Mouse (Mus musculus) heart, adult 2 months (tissue): Measurements from ENCODE around the gene Pnmt. TPM values are rescaled to one million over a fixed set of nuclear protein-coding genes. Genes with fewer than 3 reads are reported as not detected.

Experiments
- DNase-seq, 2 experiments: peaks; one replicate each; pipeline ENCODE4 v3.0.0; 2021
- H3K27ac ChIP-seq: fragments of 200-600 bp; 2 replicates; pipeline ENCODE4 v1.8.1; 2022
- H3K27me3 ChIP-seq: fragments of 200-500 bp; 2 replicates; pipeline ENCODE4 v1.6.1; 2012; ENCODE audit warnings: mild to moderate bottlenecking, low read length, inconsistent platforms, mixed read lengths; ENCODE audit not compliant: control insufficient read depth, insufficient read depth
- H3K36me3 ChIP-seq: fragments of 200-500 bp; 2 replicates; pipeline ENCODE4 v1.6.1; 2012; ENCODE audit warnings: low read length, inconsistent platforms; ENCODE audit not compliant: control insufficient read depth, insufficient read depth
- H3K4me1 ChIP-seq: fragments of 200-500 bp; 2 replicates; pipeline ENCODE4 v1.6.1; 2011; ENCODE audit warnings: low read length; ENCODE audit not compliant: control insufficient read depth, insufficient read depth
- H3K4me3 ChIP-seq: fragments of 200-600 bp; 2 replicates; pipeline ENCODE4 v1.8.1; 2022
- H3K79me2 ChIP-seq: fragments of 200-500 bp; replicated peaks from 2 replicates; pipeline ENCODE4 v1.6.1; 2012; ENCODE audit warnings: mild to moderate bottlenecking, inconsistent platforms, low read length, moderate library complexity, mixed read lengths; ENCODE audit not compliant: control insufficient read depth, insufficient read depth
- H3K9ac ChIP-seq: fragments of 200-500 bp; 2 replicates; pipeline ENCODE4 v1.6.1; 2012; ENCODE audit warnings: low read depth, mild to moderate bottlenecking, control low read depth, inconsistent platforms, low read length, mixed read lengths
- CTCF ChIP-seq: fragments of 200-600 bp; IDR thresholded peaks from 2 replicates; pipeline ENCODE4 v1.8.1; 2022; ENCODE audit warnings: antibody characterized with exemption, mild to moderate bottlenecking, moderate library complexity
- EP300 ChIP-seq: fragments of 200-500 bp; IDR thresholded peaks from 2 replicates; pipeline ENCODE4 v1.6.1; 2011; ENCODE audit warnings: low read depth, low read length, control low read depth; ENCODE audit not compliant: insufficient read depth
- POLR2A ChIP-seq: fragments of 200-500 bp; IDR thresholded peaks from 2 replicates; pipeline ENCODE4 v1.6.1; 2011; ENCODE audit warnings: mild to moderate bottlenecking, low read depth, low read length, control low read depth; ENCODE audit not compliant: insufficient read depth
- WGBS: fragments of 180-500 bp; shearing (Covaris S2); methylation state at CpG from one replicate; pipeline ENCODE4 v1.1.7; 2018; 5-methylcytosine and 5-hydroxymethylcytosine counted together
- intact Hi-C: fragments of 180-260 bp; cut with DNase I; formaldehyde crosslinking; loops from one replicate; pipeline ENCODE4 v1.15.1; 2025
- polyA plus RNA-seq: library from polyadenylated mRNA; depleted of rRNA; stranded (reverse); fragments of >200 nt; gene quantifications from 2 replicates; pipeline ENCODE4 v1.2.3, GENCODE M21; 2012
- total RNA-seq, 2 experiments: library from RNA; stranded (reverse); gene quantifications; 2 replicates each; pipeline ENCODE4 v1.2.3; 2021

Gene Pnmt
- total and polyA plus RNA-seq, 3 experiments: 0.91 to 2.6 (median 1.5) TPM

DNA sequence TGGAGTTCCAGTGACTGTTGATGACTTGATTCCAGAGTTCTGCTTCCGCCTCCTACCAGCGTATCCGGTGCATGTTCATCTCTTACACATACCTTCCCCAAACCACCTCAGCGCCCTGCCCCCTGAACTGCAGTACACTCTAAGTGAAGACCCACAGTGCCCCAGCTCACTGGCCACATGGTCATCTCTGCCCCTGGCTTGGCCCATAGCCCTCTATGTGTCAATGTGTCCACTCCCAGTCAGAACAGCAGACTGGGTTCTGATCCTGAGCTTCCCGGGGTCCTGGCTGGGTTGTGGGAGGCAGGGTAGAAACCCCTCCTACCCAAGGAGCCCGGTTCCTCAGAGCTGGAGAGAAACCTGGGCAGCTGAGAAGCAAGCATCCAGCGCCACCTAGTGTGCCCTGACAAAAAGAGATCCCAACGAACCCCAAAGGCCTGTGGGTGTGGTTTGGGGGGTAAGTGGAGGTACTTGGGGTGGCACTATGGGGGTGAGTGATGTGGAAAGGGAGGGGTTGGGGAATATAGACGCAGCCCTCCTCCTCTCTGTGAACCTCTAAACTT, 3.1 kb downstream of the Pnmt start:
- intact Hi-C loops: loop anchor here (1.0 kb wide), 1 partner anchor 47 kb away; no protein-coding TSS in a partner anchor
- Histone ChIP-seq H3K4me3 (no peak overlapping the region), H3K36me3 (no peaks in the 10 kb centered on the region), H3K9ac (no peak overlapping the region), H3K27ac (no peak overlapping the region), H3K27me3 (no peaks in the 10 kb centered on the region; the same call in 1 of the 2 replicates), H3K4me1 (peaks cover 9% of the 10 kb centered on the region), H3K79me2 (no peaks in the 10 kb centered on the region)
- TF ChIP-seq EP300 (no peak), CTCF (peak; percentile 77)
- peak; percentile 48 to 53 for DNase-seq
- 27% methylated on average over 9 of the region's 9 CpGs for WGBS

DNA sequence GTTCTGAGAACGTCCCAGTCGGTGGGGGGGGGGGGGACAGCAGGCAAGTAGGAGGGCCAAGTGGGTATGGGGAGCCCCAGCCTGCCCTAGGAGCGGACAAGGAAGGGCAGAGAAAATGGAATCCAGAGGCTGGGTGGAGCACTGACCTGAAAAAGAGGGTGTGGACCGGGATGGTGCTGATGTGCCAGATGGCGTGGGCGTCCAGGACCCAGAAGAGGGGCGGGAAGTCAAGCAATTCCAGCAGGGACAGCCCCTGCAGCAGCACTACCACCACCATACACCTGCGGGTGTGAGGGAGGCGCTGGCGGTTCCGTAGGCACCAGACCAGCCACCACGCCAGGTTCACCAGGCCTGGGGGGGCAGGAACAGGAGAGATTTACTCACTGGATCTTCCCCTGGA, 3.9 kb downstream of the Pnmt start:
- intact Hi-C loops: no loop called here
- no peaks in the 10 kb centered on the region; the same call in 1 of the 2 replicates for H3K27me3 ChIP-seq
- no peak for DNase-seq
- H3K79me2 ChIP-seq: no peaks in the 10 kb centered on the region
- H3K36me3 ChIP-seq: no peaks in the 10 kb centered on the region
- no peak overlapping the region for H3K9ac ChIP-seq
- WGBS: 83% methylated on average over 12 of the region's 12 CpGs
- H3K27ac ChIP-seq: no peak overlapping the region
- TF ChIP-seq POLR2A (no peak), CTCF (no peak), EP300 (no peak)
- peaks cover 9% of the 10 kb centered on the region for H3K4me1 ChIP-seq
- H3K4me3 ChIP-seq: no peak overlapping the region

DNA sequence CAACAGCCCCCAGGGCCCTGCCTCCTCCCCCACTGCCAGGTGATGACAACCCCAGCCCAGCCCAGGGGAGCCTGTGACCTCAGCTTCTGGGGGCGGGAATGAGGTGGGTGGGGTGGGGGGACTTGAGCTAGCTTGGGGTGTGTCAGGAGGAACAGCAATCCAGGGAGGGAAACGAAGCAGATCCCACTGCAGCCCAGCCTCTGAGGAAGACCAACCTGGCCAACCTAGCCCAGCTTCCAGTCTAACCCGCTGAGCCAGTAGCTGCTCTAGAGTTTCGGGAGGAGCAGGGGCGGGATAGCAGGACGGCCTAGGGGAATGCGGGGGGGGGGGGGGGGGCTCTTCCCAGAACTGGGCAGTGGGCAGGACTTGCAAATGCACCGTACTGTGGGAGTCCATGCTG, 5.8 kb downstream of the Pnmt start:
- Histone ChIP-seq H3K27ac (no peak overlapping the region; the same call in 1 of the 2 replicates), H3K9ac (no peak overlapping the region), H3K4me1 (peaks cover 11% of the 10 kb centered on the region), H3K27me3 (no peaks in the 10 kb centered on the region), H3K79me2 (no peaks in the 10 kb centered on the region), H3K36me3 (no peaks in the 10 kb centered on the region), H3K4me3 (no peak overlapping the region)
- TF ChIP-seq EP300: no peak
- TF ChIP-seq POLR2A: no peak
- no peak for TF ChIP-seq CTCF
- intact Hi-C loops: no loop called here
- WGBS: 51% methylated on average over 7 of the region's 8 CpGs
- no peak for DNase-seq

DNA sequence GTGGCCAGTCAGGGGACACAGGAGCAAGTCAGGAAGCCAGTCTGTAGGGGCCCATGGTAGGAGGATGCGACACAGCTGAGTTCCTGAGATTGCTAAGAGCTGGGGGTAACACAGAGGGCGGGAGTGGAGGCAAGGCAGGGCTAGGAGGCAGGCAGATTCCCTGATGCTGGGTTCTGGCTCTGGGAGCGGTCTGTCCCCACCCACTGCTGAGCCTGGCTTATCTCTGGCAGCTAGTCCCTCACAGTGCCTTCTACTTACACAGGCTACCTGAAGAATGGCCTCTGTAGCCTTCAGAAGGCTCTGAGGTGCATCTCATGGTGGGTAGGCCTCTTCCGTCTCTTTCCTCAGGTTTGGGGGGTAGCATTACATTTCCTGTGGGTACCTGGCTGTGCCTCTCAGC, 6.4 kb downstream of the Pnmt start:
- Histone ChIP-seq H3K36me3 (no peaks in the 10 kb centered on the region), H3K4me1 (peaks cover 11% of the 10 kb centered on the region), H3K79me2 (no peaks in the 10 kb centered on the region), H3K9ac (no peak overlapping the region), H3K4me3 (no peak overlapping the region), H3K27me3 (no peaks in the 10 kb centered on the region), H3K27ac (peak overlapping the region; percentile 85)
- 63% methylated on average over 4 of the region's 4 CpGs for WGBS
- TF ChIP-seq EP300 (no peak), CTCF (no peak), POLR2A (no peak)
- intact Hi-C loops: no loop called here
- DNase-seq: no peak

DNA sequence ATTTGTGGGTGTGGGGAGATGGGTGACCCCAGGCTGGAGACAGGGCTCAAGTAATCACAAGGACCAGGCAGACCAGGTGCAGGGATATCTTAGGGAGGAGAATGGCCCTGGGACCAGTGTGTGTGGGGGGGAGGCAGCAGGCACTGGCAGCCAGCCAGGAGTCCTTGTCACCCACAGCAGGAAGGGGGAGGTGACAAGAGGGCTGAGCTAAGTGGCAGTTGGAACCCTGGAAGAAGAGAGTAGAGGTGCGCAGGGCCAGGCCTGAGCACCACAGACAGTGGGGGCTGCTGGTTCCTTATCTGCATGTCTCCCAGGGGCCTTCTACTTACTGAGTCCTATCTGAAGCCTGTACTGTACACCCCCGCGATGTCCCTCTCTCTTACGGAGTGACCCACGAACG, 7.1 kb downstream of the Pnmt start:
- no peaks in the 10 kb centered on the region for H3K27me3 ChIP-seq
- H3K4me1 ChIP-seq: peaks cover 11% of the 10 kb centered on the region
- 42% methylated on average over 6 of the region's 6 CpGs for WGBS
- no peaks in the 10 kb centered on the region for H3K36me3 ChIP-seq
- TF ChIP-seq EP300: peak; percentile 28; the same call in 1 of the 2 replicates
- TF ChIP-seq CTCF: no peak
- TF ChIP-seq POLR2A: peak; percentile 31; the same call in 1 of the 2 replicates
- no peak overlapping the region for H3K9ac ChIP-seq
- intact Hi-C loops: no loop called here
- H3K27ac ChIP-seq: peak overlapping the region; percentile 85
- H3K79me2 ChIP-seq: no peaks in the 10 kb centered on the region
- DNase-seq: peak; percentile 61 to 70
- no peak overlapping the region for H3K4me3 ChIP-seq

DNA sequence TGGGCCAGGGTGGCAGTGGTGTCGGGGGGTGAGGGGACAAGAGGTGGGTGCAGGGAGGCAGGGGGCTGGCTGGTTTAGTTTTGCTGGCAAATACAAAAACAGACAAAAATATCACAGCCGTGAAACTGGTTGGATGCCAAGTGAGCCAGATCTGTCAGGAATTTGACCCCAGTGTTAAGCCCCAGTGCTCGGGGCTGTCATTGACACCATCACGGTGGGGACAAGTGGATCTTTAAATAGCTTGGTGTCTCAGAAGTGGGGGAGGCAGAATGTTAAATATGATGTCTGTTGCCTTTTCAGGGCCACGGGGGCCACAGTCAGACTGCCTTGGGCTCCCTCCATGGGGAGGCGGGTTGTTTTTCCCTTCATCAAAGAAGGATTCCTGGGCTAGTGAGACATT, 8.1 kb downstream of the Pnmt start:
- Histone ChIP-seq H3K36me3 (no peaks in the 10 kb centered on the region), H3K9ac (no peak overlapping the region), H3K27me3 (no peaks in the 10 kb centered on the region), H3K4me1 (peaks cover 11% of the 10 kb centered on the region), H3K27ac (peak overlapping the region; percentile 85), H3K4me3 (no peak overlapping the region), H3K79me2 (no peaks in the 10 kb centered on the region)
- intact Hi-C loops: loop anchor here (2.0 kb wide), 1 partner anchor 16 kb away; no protein-coding TSS in a partner anchor
- peak; percentile 45 to 70 for DNase-seq
- TF ChIP-seq POLR2A (no peak), EP300 (peak; percentile 68)
- 27% methylated on average over 6 of the region's 6 CpGs for WGBS
